Mouse (Mus musculus) C3H10T1/2 (cell line): Measurements from ENCODE around the gene Eaf2. TPM values are rescaled to one million over a fixed set of nuclear protein-coding genes. Genes with fewer than 3 reads are reported as not detected.

Experiments used
- polyA plus RNA-seq, 2 experiments: library from polyadenylated mRNA; unstranded; fragments of >200 nt; fragmentation: generic; extraction: Trizol; gene quantifications; one replicate each; pipeline ENCODE4 v1.2.1; 2012; ENCODE audit warnings: missing spikeins in 2 of 2

Gene Eaf2
- under 1 TPM; 0.16 to 0.59 TPM for polyA plus RNA-seq

GRCm38 (mm10) chr16:36874583-36875275, at the start of gene Eaf2, which contains the start of gene Golgb1:
Gene Eaf2, minus strand, starts transcription at chr16:36875003.
Gene Golgb1, plus strand, starts transcription at chr16:36875140.

GRCm38 (mm10) chr16:36828054-36828786, 46.6 kb downstream of the Eaf2 start, which contains the start of gene Iqcb1:
Gene Iqcb1, plus strand, starts transcription at chr16:36828385.

GRCm38 (mm10) chr16:36784594-36785313, 90.0 kb downstream of the Eaf2 start, which contains the start of gene Slc15a2:
Gene Slc15a2, minus strand, starts transcription at chr16:36784962.

Other genes starting within 250 kb of the Eaf2 start
- gene Cd86, start 208.9 kb downstream of the Eaf2 start, polyA plus RNA-seq = not detected
- gene Ildr1, start 181.0 kb downstream of the Eaf2 start, polyA plus RNA-seq = not detected
- gene Slc15a2, start 90.0 kb downstream of the Eaf2 start, polyA plus RNA-seq = under 1 TPM in 1 of 2 experiments, not detected in 1; 0.34 TPM
- gene Iqcb1, start 46.6 kb downstream of the Eaf2 start, polyA plus RNA-seq = 1 to 10 TPM in 1 of 2 experiments, under 1 TPM in 1; 0.53 to 6.8 TPM
- gene Golgb1, start 137 bp upstream of the Eaf2 start, polyA plus RNA-seq = 10 to 100 TPM in 1 of 2 experiments, 1 to 10 TPM in 1; 2.4 to 17.7 TPM
- gene Hcls1, start 60.0 kb upstream of the Eaf2 start, polyA plus RNA-seq = under 1 TPM in 1 of 2 experiments, not detected in 1; 0.51 TPM
- gene Fbxo40, start 115.5 kb upstream of the Eaf2 start, polyA plus RNA-seq = under 1 TPM in 1 of 2 experiments, not detected in 1; 0.01 TPM
- gene Polq, start 136.8 kb upstream of the Eaf2 start, polyA plus RNA-seq = under 1 TPM; 0.13 to 0.98 TPM